Mouse (Mus musculus) liver, embryonic 11.5 days (tissue): ENCODE measurements around the gene Ppdpf. TPM values are rescaled to one million over a fixed set of nuclear protein-coding genes. Genes with fewer than 3 reads are reported as not detected.

Source experiments
- ATAC-seq: fragments of 200-750 bp; cut with Nextera tagmentation; replicated peaks from 2 replicates; pipeline ENCODE4 v1.8.0; 2017; ENCODE audit warnings: moderate number of reproducible peaks, mild to moderate bottlenecking, moderate TSS enrichment, moderate library complexity; ENCODE audit not compliant: low FRiP score
- DNase-seq: peaks from one replicate; pipeline ENCODE4 v3.0.0-alpha.2; 2017; ENCODE audit warnings: low spot score
- H3K27ac ChIP-seq: fragments of 300-500 bp; sonication (generic); 2 replicates; pipeline ENCODE4 v1.5.1; 2014; ENCODE audit warnings: mild to moderate bottlenecking, low read depth, low read length, control low read depth
- H3K27me3 ChIP-seq: fragments of 300-500 bp; sonication (generic); replicated peaks from 2 replicates; pipeline ENCODE4 v1.6.1; 2014; ENCODE audit warnings: low read length, mixed read lengths; ENCODE audit not compliant: control insufficient read depth, insufficient read depth
- H3K36me3 ChIP-seq: fragments of 300-500 bp; sonication (generic); 2 replicates; pipeline ENCODE4 v1.6.1; 2014; ENCODE audit warnings: mild to moderate bottlenecking, low read length, moderate library complexity, mixed read lengths; ENCODE audit not compliant: control insufficient read depth, insufficient read depth
- H3K4me1 ChIP-seq: fragments of 300-500 bp; sonication (generic); replicated peaks from 2 replicates; pipeline ENCODE4 v1.6.1; 2014; ENCODE audit warnings: low read length, mixed read lengths; ENCODE audit not compliant: control insufficient read depth, insufficient read depth
- H3K4me2 ChIP-seq: fragments of 300-500 bp; sonication (generic); 2 replicates; pipeline ENCODE4 v1.6.1; 2014; ENCODE audit warnings: mild to moderate bottlenecking, control low read depth, moderate library complexity
- H3K4me3 ChIP-seq: fragments of 300-500 bp; sonication (generic); 2 replicates; pipeline ENCODE4 v1.5.1; 2014; ENCODE audit warnings: low read depth, low read length, control low read depth
- H3K9ac ChIP-seq: fragments of 300-500 bp; sonication (generic); 2 replicates; pipeline ENCODE4 v1.6.1; 2014; ENCODE audit warnings: low read depth, low read length, control low read depth
- H3K9me3 ChIP-seq: fragments of 300-500 bp; sonication (generic); 2 replicates; pipeline ENCODE4 v1.6.1; 2016; ENCODE audit warnings: low read length, inconsistent platforms, mixed read lengths; ENCODE audit not compliant: control insufficient read depth
- WGBS: fragments of 180-500 bp; shearing (Covaris S2); extraction: QIAGEN DNeasy Blood & Tissue Kit; methylation state at CpG from one replicate; pipeline ENCODE4 v1.1.7; 2014; 5-methylcytosine and 5-hydroxymethylcytosine counted together
- polyA plus RNA-seq: library from polyadenylated mRNA; unstranded; fragments of >200 nt; fragmentation: Nextera tagmentation; extraction: Ambion mirVana; gene quantifications from 2 replicates; pipeline ENCODE4 v1.2.1, GENCODE M21; 2014

Gene Ppdpf
- polyA plus RNA-seq, 1 experiment from 2014 or later = 179 TPM

DNA sequence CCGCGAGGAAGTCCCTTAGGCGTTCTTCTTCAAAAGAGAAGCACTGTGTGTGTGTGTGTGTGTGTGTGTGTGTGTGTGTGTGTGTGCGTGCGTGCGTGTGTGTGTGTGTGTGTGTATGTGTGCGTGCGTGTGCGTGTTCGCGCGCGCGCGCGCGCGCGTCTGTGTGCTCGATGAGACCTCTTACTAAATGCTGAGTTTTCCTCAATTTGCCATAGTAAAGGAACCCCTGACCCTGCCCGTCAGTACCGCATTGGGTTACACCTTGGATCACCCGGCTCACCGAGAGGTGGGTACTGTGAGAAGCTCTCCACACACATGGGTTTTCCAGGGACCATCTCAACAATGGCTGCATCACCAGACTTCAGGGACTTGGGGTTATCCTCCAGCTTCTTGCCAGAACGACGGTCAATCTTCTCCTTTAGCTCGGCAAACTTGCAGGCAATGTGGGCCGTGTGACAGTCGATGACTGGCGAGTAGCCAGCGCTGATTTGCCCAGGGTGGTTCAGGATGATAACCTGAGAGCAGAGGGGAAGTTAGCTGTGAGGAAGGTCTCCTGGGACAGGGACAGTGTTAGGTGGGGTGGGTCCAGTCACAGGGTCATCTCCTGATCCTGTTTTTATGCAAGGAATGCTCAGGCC lies 38.6 kb upstream of the Ppdpf start:
- Histone ChIP-seq H3K4me3 (peak overlapping the region; percentile 47; the same call in 1 of the 2 replicates), H3K9me3 (no peaks in the 10 kb centered on the region), H3K27me3 (peaks cover 49% of the 10 kb centered on the region), H3K9ac (no peak overlapping the region), H3K36me3 (no peaks in the 10 kb centered on the region), H3K4me1 (no peaks in the 10 kb centered on the region; the same call in 1 of the 2 replicates), H3K27ac (no peak overlapping the region), H3K4me2 (peak overlapping the region; percentile 80)
- DNase-seq (no peak), ATAC-seq (no peak)
- WGBS = 15% methylated on average over 31 of the region's 31 CpGs

DNA sequence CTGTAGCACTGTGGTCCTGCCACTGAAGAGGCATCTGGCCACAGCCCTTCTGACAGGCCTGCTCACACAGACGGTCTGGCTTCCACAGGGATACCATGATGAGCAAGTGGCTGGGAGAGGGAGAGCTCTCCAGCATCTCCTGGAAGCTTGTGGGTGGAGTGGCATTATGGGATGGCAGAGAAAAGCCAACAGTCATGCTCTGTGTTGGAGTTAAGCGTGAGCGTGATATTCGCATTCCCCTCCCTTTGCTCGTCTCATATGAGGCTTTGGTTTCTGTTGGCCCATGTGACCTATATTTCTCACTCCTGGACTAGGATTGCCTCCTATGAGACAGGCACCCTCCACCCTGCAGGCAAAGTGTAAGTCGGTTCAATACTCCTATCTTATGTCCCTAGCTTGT lies 36.8 kb upstream of the Ppdpf start:
- Histone ChIP-seq H3K27me3 (peaks cover 58% of the 10 kb centered on the region), H3K9ac (no peak overlapping the region), H3K4me3 (no peak overlapping the region), H3K36me3 (no peaks in the 10 kb centered on the region), H3K9me3 (no peaks in the 10 kb centered on the region), H3K4me1 (no peaks in the 10 kb centered on the region; the same call in 1 of the 2 replicates), H3K4me2 (no peak overlapping the region), H3K27ac (no peak overlapping the region)
- WGBS = 66% methylated on average over 6 of the region's 6 CpGs
- ATAC-seq (no peak), DNase-seq (no peak)

DNA sequence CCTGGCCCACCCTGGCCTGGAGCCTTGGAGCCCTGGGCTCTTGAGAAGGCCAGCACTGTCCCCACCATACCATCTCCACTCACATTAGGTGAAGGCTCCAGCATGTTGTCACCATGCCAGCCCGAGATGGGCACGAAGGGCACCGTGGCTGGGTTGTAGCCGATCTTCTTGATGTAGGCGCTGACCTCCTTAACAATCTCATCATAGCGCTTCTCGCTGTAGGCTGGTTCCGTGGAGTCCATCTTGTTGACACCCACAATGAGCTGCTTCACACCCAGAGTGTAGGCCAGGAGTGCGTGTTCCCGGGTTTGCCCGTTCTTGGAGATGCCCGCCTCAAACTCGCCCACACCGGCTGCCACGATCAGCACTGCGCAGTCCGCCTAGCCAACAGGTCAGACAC lies 34.3 kb upstream of the Ppdpf start:
- no peaks in the 10 kb centered on the region for H3K36me3 ChIP-seq
- no peaks in the 10 kb centered on the region for H3K9me3 ChIP-seq
- ATAC-seq (no peak), DNase-seq (no peak)
- peaks cover 67% of the 10 kb centered on the region for H3K27me3 ChIP-seq
- no peak overlapping the region for H3K4me3 ChIP-seq
- H3K27ac ChIP-seq = no peak overlapping the region
- H3K4me2 ChIP-seq = no peak overlapping the region
- WGBS = 88% methylated on average over 17 of the region's 17 CpGs
- no peak overlapping the region for H3K9ac ChIP-seq
- H3K4me1 ChIP-seq = no peaks in the 10 kb centered on the region; the same call in 1 of the 2 replicates

DNA sequence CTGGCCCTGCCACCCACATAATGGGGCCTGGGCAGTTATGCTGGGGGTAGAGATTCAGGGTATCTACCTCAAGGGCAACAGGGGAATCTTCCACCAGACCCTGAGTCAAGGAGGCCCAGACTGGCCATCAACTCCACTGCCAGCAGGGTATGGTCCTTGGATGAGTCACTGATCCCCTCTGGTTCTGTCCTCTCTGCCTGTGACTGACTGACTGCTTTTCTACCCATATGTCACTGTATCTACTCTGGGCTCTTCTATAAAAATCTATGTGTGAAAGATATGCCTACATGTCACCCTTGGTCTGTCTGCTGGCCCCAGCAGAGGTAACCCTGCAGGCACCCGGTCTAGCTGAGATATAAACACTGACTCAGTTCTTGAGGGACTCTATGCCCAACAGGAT lies 33.9 kb upstream of the Ppdpf start:
- Histone ChIP-seq H3K27me3 (peaks cover 67% of the 10 kb centered on the region), H3K36me3 (no peaks in the 10 kb centered on the region), H3K9ac (no peak overlapping the region), H3K4me2 (no peak overlapping the region), H3K4me3 (no peak overlapping the region), H3K9me3 (no peaks in the 10 kb centered on the region), H3K27ac (no peak overlapping the region), H3K4me1 (no peaks in the 10 kb centered on the region)
- no peak for ATAC-seq
- 91% methylated on average over 1 of the region's 1 CpGs for WGBS
- no peak for DNase-seq

DNA sequence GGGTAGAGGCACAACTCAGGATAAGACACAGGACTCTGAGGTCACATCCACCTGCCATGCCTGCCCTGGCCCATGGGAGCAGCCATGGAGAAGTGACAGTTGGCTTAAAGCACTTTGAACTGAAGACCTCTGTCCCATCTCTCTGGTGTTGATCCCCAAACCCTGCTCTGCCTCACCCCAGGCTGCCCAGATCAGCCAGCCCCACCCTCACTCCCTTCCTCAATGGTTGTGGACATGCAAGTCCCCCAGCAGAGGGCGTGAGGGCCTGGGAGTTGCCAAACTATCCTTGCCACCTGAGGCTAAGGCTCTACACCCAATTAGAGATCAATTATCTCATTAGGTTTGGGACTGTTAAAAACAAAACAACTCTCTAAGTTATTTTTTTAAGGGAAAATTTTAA lies 33.2 kb upstream of the Ppdpf start:
- H3K9ac ChIP-seq = no peak overlapping the region
- no peaks in the 10 kb centered on the region for H3K36me3 ChIP-seq
- DNase-seq (no peak), ATAC-seq (no peak)
- peaks cover 63% of the 10 kb centered on the region for H3K27me3 ChIP-seq
- WGBS = 6% methylated on average over 1 of the region's 1 CpGs
- H3K27ac ChIP-seq = no peak overlapping the region
- H3K4me1 ChIP-seq = no peaks in the 10 kb centered on the region
- no peaks in the 10 kb centered on the region for H3K9me3 ChIP-seq
- no peak overlapping the region for H3K4me2 ChIP-seq
- H3K4me3 ChIP-seq = no peak overlapping the region

DNA sequence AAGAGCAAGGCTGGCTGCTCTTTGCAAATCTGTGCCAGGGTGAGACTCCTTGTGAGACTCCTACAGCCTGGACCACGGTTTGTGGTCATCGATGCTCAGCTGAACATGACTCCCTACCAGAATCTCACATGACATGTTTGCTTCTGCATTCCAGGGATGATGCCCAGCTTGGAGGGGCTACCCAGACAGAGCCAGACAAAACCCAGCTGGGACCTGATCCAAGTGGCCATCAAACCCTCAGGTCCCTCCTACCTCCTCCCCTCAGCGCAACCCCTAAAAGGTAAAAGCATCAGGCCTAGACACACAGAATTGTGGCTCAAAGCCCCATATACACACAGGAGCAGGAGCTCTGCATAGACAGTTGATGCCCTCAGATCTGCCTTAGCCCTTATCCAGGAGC lies 32.7 kb upstream of the Ppdpf start:
- no peak overlapping the region for H3K4me3 ChIP-seq
- ATAC-seq = no peak
- 89% methylated on average over 3 of the region's 3 CpGs for WGBS

DNA sequence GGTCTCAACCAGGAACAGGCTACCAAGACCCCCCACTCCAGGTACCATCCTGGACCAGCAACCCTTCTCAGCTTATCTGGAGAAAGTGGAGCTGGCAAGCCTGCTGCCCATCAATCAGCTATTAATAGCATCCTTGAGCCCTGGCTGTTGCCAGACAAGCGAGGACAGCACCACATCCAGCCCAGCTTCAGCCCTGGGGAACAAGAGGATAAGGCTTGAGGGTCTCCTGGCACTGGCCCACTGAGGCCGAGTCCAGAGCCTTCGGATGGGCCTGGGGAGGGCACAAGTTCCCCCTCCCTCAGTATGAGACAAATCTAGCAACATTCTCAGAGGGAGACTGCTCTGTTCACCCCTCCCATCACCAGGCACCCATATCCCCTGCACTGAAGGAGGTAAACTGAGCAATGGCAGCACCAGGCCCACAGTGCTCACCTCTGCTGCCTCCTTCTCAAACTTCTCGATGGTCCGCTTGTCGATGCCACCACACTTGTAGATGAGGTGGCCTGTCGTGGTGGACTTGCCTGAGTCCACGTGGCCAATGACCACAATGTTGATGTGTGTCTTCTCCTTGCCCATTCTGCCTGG lies 32.1 kb upstream of the Ppdpf start:
- no peaks in the 10 kb centered on the region for H3K4me1 ChIP-seq

More for the DNA sequence above, 32.7 kb upstream of the Ppdpf start:
- H3K27ac ChIP-seq = no peak overlapping the region
- H3K9ac ChIP-seq = no peak overlapping the region
- peaks cover 58% of the 10 kb centered on the region for H3K27me3 ChIP-seq
- H3K4me1 ChIP-seq = no peaks in the 10 kb centered on the region
- no peak overlapping the region for H3K4me2 ChIP-seq
- H3K9me3 ChIP-seq = no peaks in the 10 kb centered on the region
- no peaks in the 10 kb centered on the region for H3K36me3 ChIP-seq
- DNase-seq = no peak

DNA sequence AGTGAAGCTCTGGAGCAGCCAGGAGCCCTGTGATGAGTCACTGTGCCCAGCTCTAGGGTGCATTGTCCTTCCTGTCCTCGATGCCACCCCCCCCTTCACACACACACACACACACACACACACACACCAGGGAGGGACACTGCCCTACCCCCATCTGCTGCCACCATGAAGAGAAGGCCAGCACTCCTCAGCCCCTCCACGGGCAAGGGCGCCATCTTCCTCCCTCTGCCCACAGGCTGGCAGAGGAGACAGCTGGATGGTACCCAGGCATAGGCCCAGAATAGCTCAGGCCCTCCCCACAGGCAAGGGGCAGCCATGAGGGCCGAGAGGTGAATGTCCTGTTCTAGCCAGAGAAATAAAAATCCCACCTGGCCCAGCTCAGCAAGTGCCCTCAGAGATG lies 31.2 kb upstream of the Ppdpf start:
- no peak overlapping the region for H3K27ac ChIP-seq
- no peak overlapping the region for H3K4me2 ChIP-seq
- no peak overlapping the region for H3K4me3 ChIP-seq
- H3K27me3 ChIP-seq = peaks cover 47% of the 10 kb centered on the region
- WGBS = 62% methylated on average over 4 of the region's 4 CpGs
- no peaks in the 10 kb centered on the region for H3K4me1 ChIP-seq
- no peak overlapping the region for H3K9ac ChIP-seq
- ATAC-seq (no peak), DNase-seq (no peak)
- no peaks in the 10 kb centered on the region for H3K9me3 ChIP-seq
- no peaks in the 10 kb centered on the region for H3K36me3 ChIP-seq

More for the DNA sequence above, 32.1 kb upstream of the Ppdpf start:
- ATAC-seq (no peak), DNase-seq (no peak)
- 65% methylated on average over 8 of the region's 8 CpGs for WGBS
- Histone ChIP-seq H3K27me3 (peaks cover 53% of the 10 kb centered on the region), H3K9ac (no peak overlapping the region), H3K4me3 (no peak overlapping the region), H3K4me2 (no peak overlapping the region), H3K27ac (no peak overlapping the region), H3K9me3 (no peaks in the 10 kb centered on the region), H3K36me3 (no peaks in the 10 kb centered on the region)
